Mouse (Mus musculus) thymus, adult 2 months (tissue): ENCODE data around the gene Osbpl7. TPM values are rescaled to one million over a fixed set of nuclear protein-coding genes. Genes with fewer than 3 reads are reported as not detected.

ENCODE experiments used
- DNase-seq: peaks from one replicate; pipeline ENCODE4 v3.0.0; 2021
- H3K27ac ChIP-seq: fragments of 200-500 bp; 2 replicates; pipeline ENCODE4 v1.5.1; 2012; ENCODE audit warnings: low read length, control low read depth; ENCODE audit not compliant: control insufficient read depth, insufficient read depth
- H3K27me3 ChIP-seq: fragments of 200-500 bp; 2 replicates; pipeline ENCODE4 v1.6.1; 2012; ENCODE audit warnings: mild to moderate bottlenecking, low read length, moderate library complexity, mixed read lengths; ENCODE audit not compliant: control insufficient read depth, insufficient read depth
- H3K36me3 ChIP-seq: fragments of 200-500 bp; 2 replicates; pipeline ENCODE4 v1.6.1; 2012; ENCODE audit warnings: mild to moderate bottlenecking, low read length, moderate library complexity; ENCODE audit not compliant: control insufficient read depth, insufficient read depth
- H3K4me1 ChIP-seq: fragments of 200-500 bp; replicated peaks from 2 replicates; pipeline ENCODE4 v1.6.1; 2012; ENCODE audit warnings: low read length; ENCODE audit not compliant: control insufficient read depth, insufficient read depth
- H3K4me3 ChIP-seq: fragments of 200-500 bp; 2 replicates; pipeline ENCODE4 v1.5.1; 2012; ENCODE audit warnings: mild to moderate bottlenecking, low read length, control low read depth, moderate library complexity; ENCODE audit not compliant: control insufficient read depth, insufficient read depth
- CTCF ChIP-seq: fragments of 200-500 bp; IDR thresholded peaks from 2 replicates; pipeline ENCODE4 v1.5.1; 2012; ENCODE audit warnings: mild to moderate bottlenecking, control low read depth, low read length, moderate library complexity, borderline replicate concordance; ENCODE audit not compliant: control insufficient read depth, poor library complexity, insufficient read depth; ENCODE audit errors: extremely low read depth
- POLR2A ChIP-seq: fragments of 200-500 bp; IDR thresholded peaks from 2 replicates; pipeline ENCODE4 v1.6.1; 2012; ENCODE audit warnings: mild to moderate bottlenecking, low read length, control low read depth, moderate library complexity; ENCODE audit not compliant: control insufficient read depth, poor library complexity, insufficient read depth; ENCODE audit errors: extremely low read depth
- WGBS: fragments of 180-500 bp; shearing (Covaris S2); methylation state at CpG from one replicate; pipeline ENCODE4 v1.1.7; 2018; 5-methylcytosine and 5-hydroxymethylcytosine counted together
- polyA plus RNA-seq: library from polyadenylated mRNA; depleted of rRNA; stranded (reverse); fragments of >200 nt; gene quantifications from 2 replicates; pipeline ENCODE4 v1.2.3, GENCODE M21; 2012

Osbpl7 gene
- polyA plus RNA-seq, 1 experiment = 36.7 TPM

- Histone ChIP-seq H3K27me3 (no peaks in the 10 kb centered on the region; the same call in 1 of the 2 replicates), H3K4me3 (no peak overlapping the region), H3K27ac (peak overlapping the region; percentile 10; the same call in 1 of the 2 replicates), H3K4me1 (peaks cover 30% of the 10 kb centered on the region), H3K36me3 (no peaks in the 10 kb centered on the region)
- peak; percentile 95 for DNase-seq
- TF ChIP-seq POLR2A (no peak), CTCF (peak; percentile 96)
- WGBS = 16% methylated on average over 17 of the region's 17 CpGs
Measured at GRCm38 (mm10) chr11:97025721-97026344, 24.6 kb upstream of the Osbpl7 start.

- under 1% methylated on average over 25 of the region's 25 CpGs for WGBS
- Histone ChIP-seq H3K27ac (no peak within 1 kb of the TSS), H3K4me3 (peak within 1 kb of the TSS; percentile 65), H3K4me1 (peaks cover 14% of the 10 kb centered on the region), H3K36me3 (no peaks in the 10 kb centered on the region), H3K27me3 (no peaks in the 10 kb centered on the region)
- TF ChIP-seq CTCF (peak; percentile 95), POLR2A (no peak)
- peak; percentile 81 for DNase-seq
Measured at GRCm38 (mm10) chr11:97029686-97030417, 20.6 kb upstream of the Osbpl7 start, which contains the start of gene Scrn2. TSS of gene Scrn2 (plus strand) at chr11:97029938.

GRCm38 (mm10) chr11:97030426-97030825 lies 20.0 kb upstream of the Osbpl7 start:
- TF ChIP-seq CTCF (no peak), POLR2A (no peak)
- no peaks in the 10 kb centered on the region for H3K36me3 ChIP-seq
- WGBS = 22% methylated on average over 15 of the region's 15 CpGs
- H3K27me3 ChIP-seq = no peaks in the 10 kb centered on the region
- H3K4me1 ChIP-seq = peaks cover 14% of the 10 kb centered on the region
- DNase-seq = no peak
- no peak overlapping the region for H3K27ac ChIP-seq
- peak overlapping the region; percentile 65 for H3K4me3 ChIP-seq

- no peak overlapping the region for H3K27ac ChIP-seq
- H3K4me3 ChIP-seq = no peak overlapping the region
- peaks cover 9% of the 10 kb centered on the region for H3K4me1 ChIP-seq
- TF ChIP-seq CTCF = no peak
- H3K27me3 ChIP-seq = no peaks in the 10 kb centered on the region
- no peak for DNase-seq
- whole genome bisulfite sequencing = 95% methylated on average over 12 of the region's 12 CpGs
- H3K36me3 ChIP-seq = no peaks in the 10 kb centered on the region
Measured at GRCm38 (mm10) chr11:97031977-97032376, 18.5 kb upstream of the Osbpl7 start.

- H3K4me1 ChIP-seq = peaks cover 9% of the 10 kb centered on the region
- H3K27me3 ChIP-seq = no peaks in the 10 kb centered on the region
- TF ChIP-seq CTCF (no peak), POLR2A (no peak)
- no peak overlapping the region for H3K27ac ChIP-seq
- WGBS = 96% methylated on average over 4 of the region's 4 CpGs
- H3K4me3 ChIP-seq = no peak overlapping the region
- H3K36me3 ChIP-seq = no peaks in the 10 kb centered on the region
- no peak for DNase-seq
Measured at GRCm38 (mm10) chr11:97032499-97032898, 17.9 kb upstream of the Osbpl7 start.

- no peak for DNase-seq
- whole genome bisulfite sequencing = 95% methylated on average over 4 of the region's 4 CpGs
- no peak overlapping the region for H3K27ac ChIP-seq
- H3K4me3 ChIP-seq = no peak overlapping the region
- H3K36me3 ChIP-seq = no peaks in the 10 kb centered on the region
- no peak for TF ChIP-seq POLR2A
- TF ChIP-seq CTCF = no peak
- no peaks in the 10 kb centered on the region for H3K27me3 ChIP-seq
- peaks cover 9% of the 10 kb centered on the region for H3K4me1 ChIP-seq
Measured at GRCm38 (mm10) chr11:97033781-97034180, 16.6 kb upstream of the Osbpl7 start.

- DNase-seq = no peak
- H3K27me3 ChIP-seq = no peaks in the 10 kb centered on the region
Measured at GRCm38 (mm10) chr11:97036141-97036540, 14.3 kb upstream of the Osbpl7 start.

More at GRCm38 (mm10) chr11:97036141-97036540, 14.3 kb upstream of the Osbpl7 start:
- H3K4me3 ChIP-seq = no peak overlapping the region
- WGBS = 90% methylated on average over 5 of the region's 5 CpGs
- H3K27ac ChIP-seq = no peak overlapping the region
- no peak for TF ChIP-seq CTCF
- H3K36me3 ChIP-seq = no peaks in the 10 kb centered on the region
- peaks cover 5% of the 10 kb centered on the region for H3K4me1 ChIP-seq
